Mouse (Mus musculus) brain, embryonic 14.5 days (tissue): Measurements from ENCODE around the gene Asah2.

Source experiments
- CTCF ChIP-seq: fragments of 200-500 bp; IDR thresholded peaks from 2 replicates; pipeline ENCODE4 v1.5.1; 2012; ENCODE audit warnings: inconsistent platforms, mild to moderate bottlenecking, moderate library complexity, borderline replicate concordance; ENCODE audit not compliant: insufficient read depth, insufficient read length; ENCODE audit errors: extremely low read depth
- POLR2A ChIP-seq: fragments of 200-500 bp; IDR thresholded peaks from 2 replicates; pipeline ENCODE4 v1.6.1; 2012; ENCODE audit warnings: mild to moderate bottlenecking, inconsistent platforms, borderline replicate concordance; ENCODE audit not compliant: poor library complexity, insufficient read depth, insufficient read length, severe bottlenecking; ENCODE audit errors: extremely low read depth

GRCm38 (mm10) chr19:31953799-31954198, 154.2 kb downstream of the Asah2 start:
- TF ChIP-seq POLR2A (no peak), CTCF (no peak)
